Mouse (Mus musculus): ENCODE results near the gene Flad1. TPM values are rescaled to one million over a fixed set of nuclear protein-coding genes. Genes with fewer than 3 reads are reported as not detected.
"Not testable (repeated sequence)": the region's sequence is repeated elsewhere in the genome, so short reads cannot be mapped to it uniquely, and the experiment has no call there.

Gene Flad1
- polyA plus RNA-seq, 1 experiment = not detected

DNA sequence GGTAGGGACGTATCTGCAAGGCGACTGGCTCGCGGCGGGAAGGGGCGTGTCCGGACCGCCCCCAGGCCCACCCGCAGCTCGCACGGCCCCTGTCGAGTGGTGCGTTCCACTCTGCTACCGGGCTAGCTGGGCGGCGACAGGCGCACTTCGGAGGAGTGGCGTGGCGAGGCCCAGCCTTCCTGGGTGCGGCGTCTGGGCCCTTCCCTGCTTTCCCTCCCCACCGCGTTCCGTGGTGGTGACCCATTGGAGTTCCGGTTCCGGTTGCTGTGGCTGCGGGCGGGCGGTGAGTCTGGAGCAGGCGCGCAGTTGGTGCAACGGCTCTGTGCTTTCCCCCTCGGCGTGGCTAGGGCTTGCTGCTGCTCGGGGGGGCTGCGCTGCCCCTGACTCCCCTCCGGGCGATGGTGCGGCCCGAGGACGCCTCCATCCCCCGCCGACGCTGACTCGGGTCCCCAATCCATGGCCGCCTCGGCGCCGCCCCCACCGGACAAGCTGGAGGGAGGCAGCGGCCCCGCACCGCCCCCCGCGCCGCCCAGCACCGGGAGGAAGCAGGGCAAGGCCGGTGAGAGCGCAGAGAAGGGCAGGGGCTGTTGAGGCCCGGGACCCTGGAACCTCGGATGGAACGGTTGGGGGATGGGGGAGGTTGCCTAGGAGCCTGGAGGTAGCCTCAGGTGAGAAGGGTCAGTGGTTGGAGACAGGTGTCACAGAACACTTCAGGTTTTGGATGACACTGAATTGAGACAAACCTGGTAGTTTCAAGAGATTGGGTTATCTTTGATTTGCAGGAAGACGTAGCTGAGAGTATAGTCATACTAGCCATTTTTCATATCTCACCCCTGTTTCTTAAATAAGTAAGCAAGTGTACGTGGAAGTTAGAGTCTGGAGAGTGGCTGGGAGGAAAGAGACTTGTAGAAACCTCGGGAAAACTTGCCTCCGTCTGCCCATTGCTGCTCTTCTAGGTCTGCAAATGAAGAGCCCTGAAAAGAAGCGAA, 18.8 kb upstream of the Flad1 start, which contains the start of gene Pygo2:
TSS of gene Pygo2 (plus strand) at position 44 of the 989 bp plus-strand sequence.
- peaks cover 12% of the 10 kb centered on the region for H3K4me1 ChIP-seq (ENCODE audit: control insufficient read depth, insufficient read depth, low read length)
- peak within 1 kb of the TSS; percentile 11; the same call in 1 of the 2 replicates for H3K27ac ChIP-seq (ENCODE audit: insufficient read depth, low read depth, low read length)
- TF ChIP-seq POLR2A (IDR thresholded peaks at IDR 0.05; ENCODE audit: insufficient read depth, low read depth, low read length) (peak; percentile 74; the same call in 1 of the 2 replicates), CTCF (IDR thresholded peaks at IDR 0.05; ENCODE audit: insufficient read depth, low read depth, low read length) (no peak)
- peak within 1 kb of the TSS; percentile 78 for H3K4me3 ChIP-seq (ENCODE audit: insufficient read depth, low read depth, low read length)
- WGBS = 1% methylated on average over 68 of the region's 68 CpGs

DNA sequence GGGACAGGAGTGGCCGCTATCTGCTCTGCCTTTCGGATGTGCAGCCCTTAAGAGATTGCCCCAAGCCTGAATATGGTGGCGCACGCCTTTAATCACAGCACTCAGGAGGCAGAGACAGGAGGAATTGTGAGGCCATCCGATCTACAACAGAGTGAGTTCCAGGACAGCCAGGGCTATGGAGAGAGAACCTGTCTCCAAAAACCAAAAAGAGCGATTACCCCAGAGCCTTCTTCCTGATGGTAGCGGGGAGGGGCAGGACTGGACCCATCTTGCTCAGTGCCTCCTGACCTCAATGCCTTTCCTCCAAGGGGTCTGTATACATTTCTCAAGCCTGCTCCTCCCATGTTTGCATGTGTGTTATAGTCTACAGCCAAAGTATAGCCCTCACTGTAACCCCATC, 17.4 kb upstream of the Flad1 start:
- not testable (repeated sequence) for H3K4me3 ChIP-seq (ENCODE audit: insufficient read depth, low read depth, low read length); H3K27ac ChIP-seq (ENCODE audit: insufficient read depth, low read depth, low read length)
- 91% methylated on average over 7 of the region's 7 CpGs for WGBS
- peaks cover 12% of the 10 kb centered on the region for H3K4me1 ChIP-seq (ENCODE audit: control insufficient read depth, insufficient read depth, low read length)

DNA sequence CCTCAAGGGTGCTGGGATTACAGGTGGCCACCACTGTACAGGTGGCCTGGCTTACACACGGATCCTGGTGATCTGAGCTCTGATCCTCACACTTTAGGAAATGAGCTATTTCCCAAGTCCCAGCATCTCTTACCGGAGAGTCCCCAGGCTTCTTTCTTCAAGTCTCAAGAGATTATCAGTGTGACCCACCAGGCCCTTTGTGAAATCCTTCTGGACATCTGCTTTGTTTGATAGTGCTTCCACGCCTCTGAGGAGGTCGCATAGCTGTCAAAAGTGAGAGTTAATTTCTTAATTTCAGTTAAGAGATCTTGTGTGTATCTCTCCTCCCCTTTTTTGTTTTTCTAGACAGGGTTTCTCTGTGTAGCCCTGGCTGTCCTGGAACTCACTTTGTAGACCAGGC, 14.2 kb upstream of the Flad1 start:
- 93% methylated on average over 4 of the region's 4 CpGs for WGBS
- Histone ChIP-seq H3K27ac (ENCODE audit: insufficient read depth, low read depth, low read length) (no peak overlapping the region), H3K4me1 (ENCODE audit: control insufficient read depth, insufficient read depth, low read length) (peaks cover 13% of the 10 kb centered on the region), H3K4me3 (ENCODE audit: insufficient read depth, low read depth, low read length) (no peak overlapping the region)
- no peak for TF ChIP-seq CTCF (IDR thresholded peaks at IDR 0.05; ENCODE audit: insufficient read depth, low read depth, low read length)
- TF ChIP-seq POLR2A (IDR thresholded peaks at IDR 0.05; ENCODE audit: insufficient read depth, low read depth, low read length) = no peak

DNA sequence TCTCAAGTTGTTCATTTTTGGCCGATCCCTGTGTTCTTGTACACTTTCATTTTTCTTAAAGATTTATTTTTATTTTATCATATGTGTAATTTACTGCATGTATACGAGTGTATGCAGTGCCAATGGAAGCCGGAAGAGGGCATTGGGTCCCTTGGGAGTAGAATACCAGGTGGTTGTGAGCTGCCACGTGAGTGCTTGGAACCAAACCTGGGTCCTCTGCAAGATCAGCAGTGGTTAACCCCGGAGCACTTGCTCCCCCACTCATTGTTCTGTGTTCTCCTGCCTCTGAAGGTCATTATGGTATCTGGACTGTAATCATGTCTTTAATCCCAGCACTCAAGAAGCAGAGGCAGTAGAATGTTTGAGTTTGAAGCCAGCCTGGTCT, 13.5 kb upstream of the Flad1 start:
- WGBS = 89% methylated on average over 5 of the region's 5 CpGs
- H3K4me3 ChIP-seq (ENCODE audit: insufficient read depth, low read depth, low read length) = no peak overlapping the region
- TF ChIP-seq POLR2A (IDR thresholded peaks at IDR 0.05; ENCODE audit: insufficient read depth, low read depth, low read length) (no peak), CTCF (IDR thresholded peaks at IDR 0.05; ENCODE audit: insufficient read depth, low read depth, low read length) (no peak)
- no peak overlapping the region for H3K27ac ChIP-seq (ENCODE audit: insufficient read depth, low read depth, low read length)
- peaks cover 13% of the 10 kb centered on the region for H3K4me1 ChIP-seq (ENCODE audit: control insufficient read depth, insufficient read depth, low read length)

DNA sequence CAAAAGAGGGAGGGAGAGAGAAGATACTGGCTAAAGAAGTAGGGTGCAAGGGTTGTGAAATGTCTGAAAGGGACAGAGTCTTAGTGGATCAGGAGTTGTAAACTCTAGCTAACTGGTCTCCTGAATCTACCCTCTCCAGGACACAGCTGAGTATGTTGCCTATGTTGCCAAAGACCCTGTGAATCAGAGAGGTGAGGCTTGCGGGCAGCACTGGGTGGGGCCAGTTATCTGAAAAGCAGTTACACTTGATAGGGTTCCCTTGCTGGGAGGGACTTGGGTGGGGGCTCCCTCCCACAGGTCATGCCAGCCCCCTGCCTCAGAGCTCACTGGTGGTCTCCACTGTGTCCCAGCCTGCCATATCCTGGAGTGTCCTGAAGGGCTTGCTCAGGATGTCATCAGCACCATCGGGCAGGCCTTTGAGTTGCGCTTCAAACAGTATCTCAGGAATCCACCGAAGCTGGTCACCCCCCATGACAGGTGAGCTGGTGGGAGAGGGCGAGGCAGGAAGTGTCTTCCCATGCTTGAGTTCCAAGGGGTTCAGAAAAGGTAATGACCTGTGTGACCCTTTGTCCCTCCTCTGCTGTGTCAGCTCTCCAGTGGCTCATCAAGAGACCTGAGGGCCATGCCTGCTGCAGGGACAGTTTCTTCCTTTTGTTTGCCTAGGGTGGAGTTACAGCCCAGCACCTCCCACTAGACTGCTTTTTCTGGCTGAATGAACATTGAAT, 12.9 kb upstream of the Flad1 start:
- no peak overlapping the region for H3K27ac ChIP-seq (ENCODE audit: insufficient read depth, low read depth, low read length)
- WGBS = 88% methylated on average over 5 of the region's 5 CpGs
- no peak overlapping the region for H3K4me3 ChIP-seq (ENCODE audit: insufficient read depth, low read depth, low read length)
- TF ChIP-seq POLR2A (IDR thresholded peaks at IDR 0.05; ENCODE audit: insufficient read depth, low read depth, low read length) (no peak), CTCF (IDR thresholded peaks at IDR 0.05; ENCODE audit: insufficient read depth, low read depth, low read length) (no peak)
- H3K4me1 ChIP-seq (ENCODE audit: control insufficient read depth, insufficient read depth, low read length) = peaks cover 13% of the 10 kb centered on the region

DNA sequence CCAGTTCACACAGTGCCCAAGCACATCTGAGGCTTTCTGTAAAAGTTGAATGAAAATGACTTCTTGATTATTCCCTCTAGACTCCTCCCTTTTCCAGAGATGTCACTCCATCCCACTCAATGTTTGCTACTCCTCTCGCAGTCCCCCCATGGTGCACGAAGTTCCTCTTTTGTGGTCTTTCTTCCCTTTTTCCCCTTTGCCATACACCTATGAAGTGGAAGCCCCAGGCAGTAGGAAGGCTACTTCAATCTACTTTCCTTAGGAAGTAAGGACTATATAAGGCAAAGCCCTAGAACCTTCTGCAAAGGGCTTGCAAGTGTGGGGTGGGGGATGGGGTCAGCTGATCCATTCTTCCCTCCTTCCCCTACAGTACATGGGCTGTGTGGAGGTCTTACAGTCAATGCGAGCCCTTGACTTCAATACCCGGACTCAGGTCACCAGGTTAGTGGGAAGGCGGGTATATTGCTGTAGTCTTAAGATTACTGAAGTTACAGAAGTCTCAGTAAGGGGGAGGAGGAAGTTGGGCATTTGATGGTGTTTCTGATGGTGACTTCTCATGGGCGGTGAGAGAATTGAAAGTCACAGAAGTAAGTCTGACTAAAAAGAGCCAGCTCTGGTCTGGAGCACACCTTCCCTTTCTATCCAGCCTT, 11.0 kb upstream of the Flad1 start:
- no peak overlapping the region for H3K27ac ChIP-seq (ENCODE audit: insufficient read depth, low read depth, low read length)
- peaks cover 17% of the 10 kb centered on the region for H3K4me1 ChIP-seq (ENCODE audit: control insufficient read depth, insufficient read depth, low read length)
- TF ChIP-seq POLR2A (IDR thresholded peaks at IDR 0.05; ENCODE audit: insufficient read depth, low read depth, low read length) = no peak
- 78% methylated on average over 6 of the region's 6 CpGs for WGBS
- no peak overlapping the region for H3K4me3 ChIP-seq (ENCODE audit: insufficient read depth, low read depth, low read length)

DNA sequence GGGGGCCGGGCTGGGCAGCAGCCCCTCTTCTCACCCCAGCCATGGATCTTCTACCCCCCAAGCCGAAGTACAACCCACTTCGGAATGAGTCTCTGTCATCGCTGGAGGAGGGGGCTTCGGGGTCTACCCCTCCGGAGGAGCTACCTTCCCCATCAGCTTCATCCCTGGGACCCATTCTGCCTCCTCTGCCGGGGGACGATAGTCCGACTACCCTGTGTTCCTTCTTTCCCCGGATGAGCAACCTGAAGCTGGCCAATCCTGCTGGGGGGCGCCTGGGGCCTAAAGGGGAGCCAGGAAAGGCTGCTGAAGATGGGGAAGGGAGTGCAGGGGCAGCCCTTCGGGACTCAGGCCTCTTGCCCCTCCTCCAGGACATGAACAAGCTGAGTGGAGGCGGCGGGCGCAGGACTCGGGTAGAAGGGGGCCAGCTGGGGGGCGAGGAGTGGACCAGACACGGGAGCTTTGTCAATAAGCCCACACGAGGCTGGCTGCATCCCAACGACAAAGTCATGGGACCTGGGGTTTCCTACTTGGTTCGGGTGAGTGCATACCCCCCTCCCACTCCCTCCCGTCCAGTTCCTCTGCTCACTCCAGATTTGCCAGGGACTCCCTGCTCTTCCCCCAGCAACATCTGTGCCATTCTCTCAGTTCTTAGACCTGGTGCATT, 10.3 kb upstream of the Flad1 start:
- Histone ChIP-seq H3K4me1 (ENCODE audit: control insufficient read depth, insufficient read depth, low read length) (peaks cover 17% of the 10 kb centered on the region), H3K4me3 (ENCODE audit: insufficient read depth, low read depth, low read length) (peak overlapping the region; percentile 39), H3K27ac (ENCODE audit: insufficient read depth, low read depth, low read length) (no peak overlapping the region)
- WGBS = 19% methylated on average over 22 of the region's 22 CpGs
- TF ChIP-seq POLR2A (IDR thresholded peaks at IDR 0.05; ENCODE audit: insufficient read depth, low read depth, low read length) (no peak), CTCF (IDR thresholded peaks at IDR 0.05; ENCODE audit: insufficient read depth, low read depth, low read length) (no peak)

DNA sequence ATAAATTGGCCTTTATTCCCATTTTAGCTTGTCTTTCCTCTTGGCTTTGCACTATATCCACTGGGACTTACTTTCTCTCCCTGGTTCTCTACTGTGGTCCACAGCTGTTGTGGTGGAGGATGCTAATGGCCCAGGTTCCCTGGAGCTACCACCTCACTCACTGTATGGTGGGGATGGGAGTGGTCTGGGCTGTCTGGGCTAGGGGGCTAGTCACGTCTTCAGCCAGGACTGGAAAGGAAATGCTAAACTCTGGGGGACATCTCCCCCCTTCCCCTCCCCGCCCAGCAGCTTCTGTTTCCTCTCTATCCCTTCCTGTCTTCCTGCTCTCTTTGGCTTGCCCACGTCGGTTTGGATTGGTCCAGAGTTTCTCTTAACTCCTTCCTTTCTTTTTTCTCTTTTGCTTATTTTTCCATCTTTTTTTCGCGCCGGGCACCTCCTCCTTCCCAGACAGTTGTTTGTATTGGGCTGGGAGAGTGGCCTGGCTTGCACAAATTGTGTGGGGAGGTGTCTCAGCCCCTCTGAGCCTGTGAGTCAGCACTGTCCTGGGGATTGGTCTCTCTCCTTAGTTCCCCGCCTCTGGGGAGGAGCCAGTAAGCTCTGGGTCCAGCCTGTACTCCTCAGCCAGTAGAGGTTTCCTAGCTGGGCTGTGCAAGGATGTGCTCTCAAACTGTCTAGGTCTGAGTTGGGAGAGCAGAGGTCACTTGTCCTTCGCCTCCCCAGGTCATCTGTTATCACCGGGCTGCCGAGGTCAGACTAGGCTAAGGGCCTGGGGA, 9.5 kb upstream of the Flad1 start:
- Histone ChIP-seq H3K4me1 (ENCODE audit: control insufficient read depth, insufficient read depth, low read length) (peaks cover 17% of the 10 kb centered on the region), H3K4me3 (ENCODE audit: insufficient read depth, low read depth, low read length) (peak overlapping the region; percentile 39), H3K27ac (ENCODE audit: insufficient read depth, low read depth, low read length) (no peak overlapping the region)
- WGBS = 9% methylated on average over 11 of the region's 11 CpGs
- TF ChIP-seq POLR2A (IDR thresholded peaks at IDR 0.05; ENCODE audit: insufficient read depth, low read depth, low read length) (no peak), CTCF (IDR thresholded peaks at IDR 0.05; ENCODE audit: insufficient read depth, low read depth, low read length) (no peak)
